Mouse (Mus musculus) liver, embryonic 12.5 days (tissue): ENCODE data around the gene Slc16a13. TPM values are rescaled to one million over a fixed set of nuclear protein-coding genes. Genes with fewer than 3 reads are reported as not detected.
"Not testable (repeated sequence)": the region's sequence is repeated elsewhere in the genome, so short reads cannot be mapped to it uniquely, and the experiment has no call there.

Experiments used
- ATAC-seq: fragments of 200-750 bp; cut with Nextera tagmentation; 2 replicates; pipeline ENCODE4 v1.8.0; 2017; ENCODE audit warnings: moderate number of reproducible peaks, mild to moderate bottlenecking, moderate library complexity
- H3K27ac ChIP-seq: fragments of 300-500 bp; sonication (generic); 2 replicates; pipeline ENCODE4 v1.5.1; 2016; ENCODE audit warnings: mild to moderate bottlenecking
- H3K27me3 ChIP-seq: fragments of 300-500 bp; sonication (generic); replicated peaks from 2 replicates; pipeline ENCODE4 v1.6.1; 2016; ENCODE audit warnings: mild to moderate bottlenecking, moderate library complexity
- H3K36me3 ChIP-seq: fragments of 300-500 bp; sonication (generic); 2 replicates; pipeline ENCODE4 v1.6.1; 2016; ENCODE audit warnings: mild to moderate bottlenecking, moderate library complexity
- H3K4me1 ChIP-seq: fragments of 300-500 bp; sonication (generic); 2 replicates; pipeline ENCODE4 v1.6.1; 2016
- H3K4me2 ChIP-seq: fragments of 300-500 bp; sonication (generic); 2 replicates; pipeline ENCODE4 v1.6.1; 2016; ENCODE audit warnings: mild to moderate bottlenecking, moderate library complexity
- H3K4me3 ChIP-seq: fragments of 300-500 bp; sonication (generic); 2 replicates; pipeline ENCODE4 v1.5.1; 2016; ENCODE audit warnings: mild to moderate bottlenecking, moderate library complexity
- H3K9ac ChIP-seq: fragments of 300-500 bp; sonication (generic); 2 replicates; pipeline ENCODE4 v1.6.1; 2016; ENCODE audit warnings: mild to moderate bottlenecking, moderate library complexity
- H3K9me3 ChIP-seq: fragments of 300-500 bp; sonication (generic); replicated peaks from 2 replicates; pipeline ENCODE4 v1.6.1; 2016; ENCODE audit warnings: mild to moderate bottlenecking, moderate library complexity
- WGBS: fragments of 180-500 bp; shearing (Covaris S2); methylation state at CpG from one replicate; pipeline ENCODE4 v1.1.7; 2016; ENCODE audit not compliant: insufficient replicate concordance; 5-methylcytosine and 5-hydroxymethylcytosine counted together
- polyA plus RNA-seq: library from polyadenylated mRNA; unstranded; fragments of >200 nt; fragmentation: Nextera tagmentation; extraction: Ambion mirVana; gene quantifications from 2 replicates; pipeline ENCODE4 v1.2.1, GENCODE M21; 2016

Slc16a13 gene
- polyA plus RNA-seq, 1 experiment from 2014 or later: 8.5 TPM

DNA sequence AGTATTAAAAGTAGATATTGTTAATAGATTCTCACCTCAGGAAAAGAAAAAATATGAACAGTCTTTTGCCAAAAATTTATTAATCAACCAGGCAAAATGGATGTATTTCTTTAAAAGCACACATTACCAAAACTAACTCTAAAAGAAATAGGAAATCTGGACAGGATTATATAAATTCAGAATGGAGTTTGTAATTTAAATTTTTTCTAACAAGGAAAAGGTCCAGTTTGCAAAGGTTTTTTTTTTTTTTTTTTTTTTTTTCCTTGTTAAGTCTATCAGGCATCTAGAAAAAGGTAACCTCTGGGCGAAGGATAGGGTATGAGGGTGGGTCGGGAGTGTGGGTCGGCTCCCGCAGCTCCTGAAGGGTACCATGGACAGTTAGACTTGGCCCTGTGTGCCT, 40.4 kb downstream of the Slc16a13 start:
- Histone ChIP-seq H3K36me3 (no peaks in the 10 kb centered on the region), H3K27ac (no peak overlapping the region), H3K27me3 (no peaks in the 10 kb centered on the region), H3K4me3 (no peak overlapping the region), H3K4me1 (no peaks in the 10 kb centered on the region), H3K9me3 (no peaks in the 10 kb centered on the region), H3K9ac (no peak overlapping the region), H3K4me2 (no peak overlapping the region)
- ATAC-seq: no peak
- 81% methylated on average over 4 of the region's 4 CpGs for WGBS

DNA sequence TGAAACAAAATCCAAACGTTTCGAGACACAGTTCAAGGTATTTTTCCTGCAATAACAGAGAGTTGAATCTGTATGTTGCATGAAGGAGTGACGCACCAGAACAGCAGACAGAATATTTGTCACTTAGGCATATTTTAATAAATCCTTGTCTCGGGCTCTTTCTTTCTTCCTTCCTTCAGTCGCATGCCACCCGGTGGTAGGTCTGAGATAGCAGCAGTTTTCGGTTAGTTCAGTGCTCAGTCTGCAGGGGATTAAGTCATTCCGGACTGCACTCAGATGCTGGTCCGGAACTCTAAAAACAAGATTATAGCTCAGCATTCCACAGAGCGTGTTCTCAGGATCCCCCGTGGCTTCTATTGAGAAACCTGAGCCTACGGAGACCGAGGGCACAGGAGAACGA, 41.5 kb downstream of the Slc16a13 start:
- H3K36me3 ChIP-seq: no peaks in the 10 kb centered on the region
- no peak overlapping the region for H3K9ac ChIP-seq
- H3K9me3 ChIP-seq: no peaks in the 10 kb centered on the region
- no peaks in the 10 kb centered on the region for H3K27me3 ChIP-seq
- no peak overlapping the region for H3K27ac ChIP-seq
- no peak for ATAC-seq
- H3K4me3 ChIP-seq: no peak overlapping the region
- H3K4me1 ChIP-seq: no peaks in the 10 kb centered on the region
- 37% methylated on average over 14 of the region's 14 CpGs for WGBS
- no peak overlapping the region for H3K4me2 ChIP-seq

DNA sequence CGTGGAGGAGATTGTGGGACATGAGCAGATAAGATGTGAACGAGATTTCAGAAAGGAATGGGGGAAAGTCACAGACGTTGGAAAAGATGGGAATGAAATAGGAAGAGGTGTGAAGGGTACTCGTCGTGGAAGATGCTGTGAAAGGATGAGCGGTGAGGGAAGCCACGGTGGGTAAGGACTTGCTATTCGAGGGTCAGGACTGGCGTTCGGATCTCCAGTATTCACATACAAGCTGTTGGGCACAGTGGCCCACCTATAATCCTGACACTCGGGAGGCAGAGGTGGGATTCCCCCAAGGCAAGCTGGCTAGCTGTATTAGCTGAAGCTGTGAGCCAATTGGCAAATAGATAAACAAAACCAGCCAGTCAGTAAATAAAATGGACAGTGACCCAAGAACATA, 42.1 kb downstream of the Slc16a13 start:
- H3K27ac ChIP-seq: no peak overlapping the region
- no peaks in the 10 kb centered on the region for H3K4me1 ChIP-seq
- ATAC-seq: no peak
- H3K27me3 ChIP-seq: no peaks in the 10 kb centered on the region
- no peak overlapping the region for H3K9ac ChIP-seq
- H3K4me2 ChIP-seq: no peak overlapping the region
- no peak overlapping the region for H3K4me3 ChIP-seq
- H3K36me3 ChIP-seq: no peaks in the 10 kb centered on the region
- no peaks in the 10 kb centered on the region for H3K9me3 ChIP-seq
- WGBS: 62% methylated on average over 11 of the region's 11 CpGs

DNA sequence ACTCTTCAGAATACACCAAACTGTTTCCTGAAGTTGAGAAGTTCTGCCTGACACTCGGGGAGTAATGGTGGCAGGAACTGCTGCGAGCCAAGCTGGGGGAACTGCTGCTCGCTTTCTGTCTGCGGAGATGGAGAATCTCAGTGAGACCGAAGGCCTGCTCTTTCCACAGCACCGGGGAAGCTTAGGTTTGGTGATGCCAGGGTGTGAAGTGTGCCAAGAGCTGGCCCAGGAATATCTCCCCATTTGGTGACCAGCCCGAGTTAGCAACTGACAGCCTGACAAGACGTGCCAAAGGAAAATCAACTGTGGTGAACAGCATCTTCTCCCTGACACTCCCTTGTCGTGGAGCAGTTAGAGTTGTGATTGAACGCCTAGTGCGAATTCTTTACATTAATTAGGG, 42.6 kb downstream of the Slc16a13 start:
- no peaks in the 10 kb centered on the region for H3K36me3 ChIP-seq
- H3K4me3 ChIP-seq: no peak overlapping the region
- no peak overlapping the region for H3K4me2 ChIP-seq
- H3K4me1 ChIP-seq: no peaks in the 10 kb centered on the region
- WGBS: 77% methylated on average over 11 of the region's 11 CpGs
- no peak for ATAC-seq
- no peak overlapping the region for H3K27ac ChIP-seq
- no peaks in the 10 kb centered on the region for H3K9me3 ChIP-seq
- H3K27me3 ChIP-seq: no peaks in the 10 kb centered on the region
- no peak overlapping the region for H3K9ac ChIP-seq

DNA sequence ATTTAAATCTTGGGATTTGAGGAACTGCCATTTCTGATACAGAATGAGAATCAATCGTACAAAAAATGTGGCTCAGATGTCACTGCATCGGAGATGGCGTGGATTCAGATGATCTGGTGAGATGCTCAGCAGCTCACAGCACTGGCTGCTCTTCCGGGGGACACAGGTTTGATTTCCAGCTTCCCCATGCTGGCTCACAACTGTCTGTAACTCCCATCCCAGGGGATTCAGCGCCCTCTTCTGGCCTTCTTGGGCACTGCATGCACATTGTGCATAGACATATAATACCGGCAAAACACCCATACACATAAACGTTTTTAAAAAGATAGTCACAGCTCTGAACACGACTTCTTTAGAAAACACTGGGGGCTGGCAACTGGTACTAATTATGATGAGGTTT, 43.2 kb downstream of the Slc16a13 start:
- H3K4me3 ChIP-seq: no peak overlapping the region
- no peaks in the 10 kb centered on the region for H3K4me1 ChIP-seq
- no peak overlapping the region for H3K27ac ChIP-seq
- no peaks in the 10 kb centered on the region for H3K9me3 ChIP-seq
- H3K27me3 ChIP-seq: no peaks in the 10 kb centered on the region
- WGBS: 60% methylated on average over 8 of the region's 8 CpGs
- ATAC-seq: no peak
- no peak overlapping the region for H3K4me2 ChIP-seq
- H3K9ac ChIP-seq: no peak overlapping the region
- no peaks in the 10 kb centered on the region for H3K36me3 ChIP-seq

DNA sequence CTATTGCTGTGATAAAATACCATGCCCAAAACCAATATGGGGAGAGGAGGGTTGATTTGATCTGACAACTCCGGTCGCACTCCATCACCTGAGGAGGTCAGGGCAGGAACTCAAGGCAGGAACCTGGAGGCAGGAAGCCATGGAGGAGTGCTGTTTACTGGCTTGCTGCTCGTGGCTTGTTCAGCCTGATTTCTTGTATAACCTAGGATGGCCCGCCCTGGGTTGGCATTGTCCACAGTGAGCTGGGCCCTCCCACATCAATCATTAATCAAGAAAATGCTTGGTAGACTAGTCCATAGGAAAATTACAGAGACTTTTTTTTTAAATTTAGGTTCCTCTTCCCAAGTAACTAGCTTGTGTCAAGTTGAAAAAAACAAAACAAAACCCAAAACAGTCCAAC, 46.4 kb downstream of the Slc16a13 start:
- H3K4me1 ChIP-seq: no peaks in the 10 kb centered on the region
- no peaks in the 10 kb centered on the region for H3K9me3 ChIP-seq
- H3K9ac ChIP-seq: no peak overlapping the region
- H3K27ac ChIP-seq: no peak overlapping the region
- ATAC-seq: no peak
- H3K36me3 ChIP-seq: no peaks in the 10 kb centered on the region
- H3K4me3 ChIP-seq: no peak overlapping the region
- H3K4me2 ChIP-seq: no peak overlapping the region
- WGBS: 57% methylated on average over 4 of the region's 4 CpGs
- no peaks in the 10 kb centered on the region for H3K27me3 ChIP-seq

DNA sequence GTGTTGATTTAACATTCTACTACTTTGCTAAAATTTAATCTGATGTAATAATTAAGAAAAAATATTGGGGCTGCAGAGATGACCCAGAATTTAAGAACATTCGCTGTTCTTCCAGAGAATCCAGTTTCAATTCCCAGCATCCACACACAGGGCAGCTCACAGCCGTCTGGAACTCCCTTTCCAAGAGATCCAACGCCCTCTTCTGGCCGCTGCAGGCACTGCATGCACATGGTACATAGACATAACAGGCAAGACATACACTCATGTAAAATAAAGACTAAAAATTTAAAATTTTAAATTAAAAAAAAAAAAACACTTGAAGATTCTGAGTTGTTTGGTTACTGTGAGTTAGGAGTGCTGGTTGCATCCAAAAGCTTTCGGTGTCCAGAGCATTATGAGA, 48.6 kb downstream of the Slc16a13 start:
- Histone ChIP-seq H3K9me3 (no peaks in the 10 kb centered on the region), H3K4me3 (no peak overlapping the region), H3K9ac (no peak overlapping the region), H3K4me1 (no peaks in the 10 kb centered on the region), H3K27ac (no peak overlapping the region), H3K27me3 (no peaks in the 10 kb centered on the region), H3K4me2 (no peak overlapping the region), H3K36me3 (no peaks in the 10 kb centered on the region)
- ATAC-seq: no peak
- 46% methylated on average over 5 of the region's 5 CpGs for WGBS

DNA sequence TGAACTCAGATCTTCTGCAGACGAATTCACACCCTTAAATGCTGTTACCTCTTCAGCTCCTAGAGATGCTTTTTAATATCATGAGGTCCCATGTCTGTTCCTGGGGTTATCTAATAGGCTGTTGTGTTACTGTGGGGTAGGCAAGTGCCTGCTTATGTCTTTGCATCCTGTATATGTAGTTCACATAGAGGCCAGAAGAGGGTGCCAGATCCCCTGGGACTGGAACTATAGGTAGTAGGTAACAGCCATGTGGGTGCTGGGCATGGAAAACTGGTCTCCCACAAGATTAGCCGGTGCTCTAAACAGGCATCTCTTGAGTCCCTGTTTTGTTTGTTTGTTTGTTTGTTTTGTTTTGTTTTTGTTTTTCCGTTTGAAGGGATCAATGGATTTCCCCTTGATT, 49.0 kb downstream of the Slc16a13 start:
- 38% methylated on average over 3 of the region's 3 CpGs for WGBS
- H3K4me1 ChIP-seq: no peaks in the 10 kb centered on the region
- no peaks in the 10 kb centered on the region for H3K9me3 ChIP-seq
- no peak overlapping the region for H3K4me2 ChIP-seq
- H3K27ac ChIP-seq: no peak overlapping the region
- no peaks in the 10 kb centered on the region for H3K36me3 ChIP-seq
- ATAC-seq: no peak
- no peak overlapping the region for H3K9ac ChIP-seq
- H3K4me3 ChIP-seq: no peak overlapping the region
- H3K27me3 ChIP-seq: no peaks in the 10 kb centered on the region

DNA sequence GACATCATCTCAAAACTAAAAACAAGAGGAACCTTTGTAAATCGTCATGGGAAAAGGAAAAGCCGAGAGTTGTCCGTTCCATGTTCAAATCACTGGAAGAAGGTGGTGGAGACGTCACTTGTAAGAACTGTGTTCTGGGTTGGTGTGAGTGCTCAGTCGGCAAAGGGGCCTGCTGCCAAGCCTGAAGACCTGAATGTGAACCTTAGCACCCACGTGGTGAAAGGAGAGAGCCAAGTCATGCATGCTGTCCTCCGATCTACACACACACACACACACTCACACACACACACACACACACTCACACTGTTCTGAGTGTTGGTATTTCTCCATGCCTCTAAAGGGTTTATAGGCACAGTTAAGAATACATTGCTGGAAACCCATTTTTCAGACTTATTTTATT, 49.7 kb downstream of the Slc16a13 start:
- no peak overlapping the region for H3K4me2 ChIP-seq
- no peaks in the 10 kb centered on the region for H3K4me1 ChIP-seq
- H3K9ac ChIP-seq: no peak overlapping the region
- H3K9me3 ChIP-seq: no peaks in the 10 kb centered on the region
- no peak overlapping the region for H3K27ac ChIP-seq
- no peaks in the 10 kb centered on the region for H3K27me3 ChIP-seq
- no peaks in the 10 kb centered on the region for H3K36me3 ChIP-seq
- no peak overlapping the region for H3K4me3 ChIP-seq
- ATAC-seq: no peak
- 59% methylated on average over 7 of the region's 7 CpGs for WGBS

DNA sequence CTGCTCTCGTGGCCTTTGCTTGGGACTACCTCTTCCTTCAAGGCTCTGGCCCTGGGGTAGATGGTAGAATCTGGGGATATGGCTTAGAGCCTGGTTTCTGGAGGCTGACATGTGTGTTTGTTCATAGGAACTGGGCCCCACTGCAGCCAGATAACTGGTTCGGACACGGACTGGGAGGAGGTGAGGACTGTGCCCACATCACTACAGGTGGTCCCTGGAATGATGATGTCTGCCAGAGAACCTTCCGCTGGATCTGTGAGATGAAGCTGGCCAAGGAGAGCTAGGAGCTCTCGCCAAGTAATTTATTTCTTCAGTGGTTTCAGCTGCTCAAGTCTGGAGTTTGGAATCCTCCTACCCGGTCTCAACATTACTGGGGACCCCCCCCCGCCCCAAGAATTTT, 50.6 kb downstream of the Slc16a13 start:
- H3K4me1 ChIP-seq: no peaks in the 10 kb centered on the region
- H3K9ac ChIP-seq: no peak overlapping the region
- no peak overlapping the region for H3K27ac ChIP-seq
- no peaks in the 10 kb centered on the region for H3K36me3 ChIP-seq
- no peak overlapping the region for H3K4me2 ChIP-seq
- no peak for ATAC-seq
- 69% methylated on average over 7 of the region's 7 CpGs for WGBS
- no peaks in the 10 kb centered on the region for H3K9me3 ChIP-seq
- no peaks in the 10 kb centered on the region for H3K27me3 ChIP-seq
- H3K4me3 ChIP-seq: no peak overlapping the region

DNA sequence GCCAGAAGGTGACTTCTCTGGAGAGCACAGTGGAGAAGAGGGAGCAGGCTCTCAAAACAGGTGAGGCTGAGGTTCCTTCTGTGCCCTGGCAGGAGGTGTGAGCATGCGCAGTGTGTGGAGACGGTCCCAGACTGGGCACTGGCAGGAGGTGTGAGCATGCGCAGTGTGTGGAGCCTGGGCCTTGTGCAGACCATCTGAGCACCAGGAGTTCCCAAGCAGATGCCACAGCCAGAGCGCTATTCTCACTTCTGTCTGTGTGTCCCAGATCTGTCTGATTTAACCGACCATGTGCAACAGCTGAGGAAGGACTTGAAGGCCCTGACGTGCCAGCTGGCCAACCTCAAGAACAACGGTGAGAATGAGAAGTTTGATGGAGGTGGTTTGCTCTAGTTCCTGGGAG, 51.4 kb downstream of the Slc16a13 start:
- H3K36me3 ChIP-seq, H3K27ac ChIP-seq, H3K9me3 ChIP-seq: not testable (repeated sequence)

DNA sequence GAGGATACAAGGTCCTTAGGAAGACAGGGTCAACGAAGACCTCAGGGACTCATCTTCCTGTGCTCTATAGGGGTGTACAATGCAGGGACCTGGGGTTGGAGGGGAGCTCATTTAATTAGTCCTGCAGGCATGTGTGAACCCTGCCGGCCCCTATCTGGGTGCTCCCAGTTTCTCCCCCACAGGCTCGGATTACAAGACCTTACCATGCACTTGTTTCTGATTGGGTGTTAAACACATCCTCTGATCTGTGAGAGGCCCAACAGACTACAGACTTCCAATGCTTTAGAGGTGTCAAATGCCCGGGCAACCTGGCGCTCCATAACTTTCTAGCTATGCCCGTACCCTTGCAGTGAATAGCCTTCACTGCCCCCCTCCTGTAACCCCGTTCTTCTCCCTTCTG, 52.7 kb downstream of the Slc16a13 start:
- WGBS: 51% methylated on average over 7 of the region's 7 CpGs
- ATAC-seq: no peak
- Histone ChIP-seq H3K4me3 (no peak overlapping the region), H3K4me2 (no peak overlapping the region), H3K27ac (no peak overlapping the region), H3K4me1 (no peaks in the 10 kb centered on the region), H3K36me3 (no peaks in the 10 kb centered on the region), H3K9me3 (no peaks in the 10 kb centered on the region), H3K27me3 (0 out of 2 replicates have a peak, but pooled peaks cover 2% of the 10 kb centered on the region), H3K9ac (no peak overlapping the region)

More for the DNA sequence above, 51.4 kb downstream of the Slc16a13 start:
- H3K4me3 ChIP-seq, H3K9ac ChIP-seq, H3K4me1 ChIP-seq, H3K27me3 ChIP-seq, H3K4me2 ChIP-seq, ATAC-seq: not testable (repeated sequence)
- 73% methylated on average over 7 of the region's 7 CpGs for WGBS
